Mouse (Mus musculus) megakaryocyte, embryonic 14.5 days (primary cell): ENCODE measurements around the gene Vav2.

Experiments used
- FLI1 ChIP-seq: IDR thresholded peaks from 2 replicates; pipeline ENCODE4 v1.6.1; 2012; ENCODE audit warnings: low read length, inconsistent platforms, mixed read lengths
- GATA1 ChIP-seq: IDR thresholded peaks from 3 replicates; pipeline ENCODE4 v1.6.1; 2012; ENCODE audit warnings: mixed read lengths, low read length, inconsistent platforms, borderline replicate concordance

- TF ChIP-seq GATA1 (no peak), FLI1 (no peak)
Measured at GRCm38 (mm10) chr2:27306628-27307027, 120.2 kb downstream of the Vav2 start.
